Mouse (Mus musculus) thymus, adult 2 months (tissue): Measurements from ENCODE around the gene Ppm1n.

Experiments
- CTCF ChIP-seq: fragments of 200-500 bp; IDR thresholded peaks from 2 replicates; pipeline ENCODE4 v1.5.1; 2012; ENCODE audit warnings: mild to moderate bottlenecking, control low read depth, low read length, moderate library complexity, borderline replicate concordance; ENCODE audit not compliant: control insufficient read depth, poor library complexity, insufficient read depth; ENCODE audit errors: extremely low read depth
- POLR2A ChIP-seq: fragments of 200-500 bp; IDR thresholded peaks from 2 replicates; pipeline ENCODE4 v1.6.1; 2012; ENCODE audit warnings: mild to moderate bottlenecking, low read length, control low read depth, moderate library complexity; ENCODE audit not compliant: control insufficient read depth, poor library complexity, insufficient read depth; ENCODE audit errors: extremely low read depth

DNA sequence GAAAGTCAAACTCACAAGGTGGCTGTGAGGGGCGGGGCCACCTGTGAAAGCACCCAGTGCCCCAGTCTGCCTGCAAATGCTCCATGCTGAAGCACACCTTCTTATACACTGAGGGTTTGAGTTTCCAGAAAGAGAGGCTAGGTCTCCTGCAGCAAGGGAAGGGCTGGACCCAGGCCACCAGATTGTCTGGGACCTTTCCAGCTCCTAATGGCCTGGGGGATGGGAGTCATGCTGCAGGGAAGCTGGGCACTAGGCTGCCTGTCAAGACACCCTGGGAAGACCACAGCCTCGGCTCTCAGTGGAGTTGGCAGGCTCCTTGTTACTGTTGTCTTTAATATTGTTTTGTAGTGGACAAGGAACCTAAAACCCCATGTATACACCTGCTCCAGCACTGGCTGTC lies 43.5 kb downstream of the Ppm1n start:
- TF ChIP-seq POLR2A (no peak), CTCF (no peak)
